Mouse (Mus musculus) CH12F3 (cell line): ENCODE data around the gene Cfap52.

Experiments
- in situ Hi-C: fragments of 300-500 bp; cut with MboI; formaldehyde crosslinking; loops from 2 replicates; pipeline ENCODE4 v1.14.3; 2020; ENCODE audit warnings: low sequenced_read_pairs

The Cfap52 gene

GRCm38 (mm10) chr11:67926348-67927055 is 38.9 kb downstream of the Cfap52 start:
- in situ Hi-C loops: no loop called here

- in situ Hi-C loops: no loop called here
Measured at GRCm38 (mm10) chr11:67925000-67925399, 40.5 kb downstream of the Cfap52 start.

GRCm38 (mm10) chr11:67923720-67924119 is 41.7 kb downstream of the Cfap52 start:
- in situ Hi-C loops: no loop called here

GRCm38 (mm10) chr11:67922755-67923125 is 42.7 kb downstream of the Cfap52 start:
- in situ Hi-C loops: no loop called here

GRCm38 (mm10) chr11:67921827-67922754 is 43.4 kb downstream of the Cfap52 start, which contains the start of gene Usp43:
Gene Usp43 (minus strand): TSS chr11:67922153.
- in situ Hi-C loops: no loop called here

GRCm38 (mm10) chr11:67921091-67921826 is 44.2 kb downstream of the Cfap52 start:
- in situ Hi-C loops: no loop called here

- in situ Hi-C loops: no loop called here
Measured at GRCm38 (mm10) chr11:67920226-67920960, 45.1 kb downstream of the Cfap52 start.

GRCm38 (mm10) chr11:67919593-67919992 is 45.9 kb downstream of the Cfap52 start:
- in situ Hi-C loops: no loop called here

GRCm38 (mm10) chr11:67917126-67917525 is 48.3 kb downstream of the Cfap52 start:
- in situ Hi-C loops: no loop called here

GRCm38 (mm10) chr11:67911074-67911473 is 54.4 kb downstream of the Cfap52 start:
- in situ Hi-C loops: no loop called here

- in situ Hi-C loops: no loop called here
Measured at GRCm38 (mm10) chr11:67903756-67904155, 61.7 kb downstream of the Cfap52 start.

- in situ Hi-C loops: no loop called here
Measured at GRCm38 (mm10) chr11:67897064-67897560, 68.3 kb downstream of the Cfap52 start.

GRCm38 (mm10) chr11:67895641-67896040 is 69.8 kb downstream of the Cfap52 start:
- in situ Hi-C loops: no loop called here

GRCm38 (mm10) chr11:67888521-67888920 is 76.9 kb downstream of the Cfap52 start:
- in situ Hi-C loops: no loop called here

- in situ Hi-C loops: no loop called here
Measured at GRCm38 (mm10) chr11:67885921-67886320, 79.5 kb downstream of the Cfap52 start.
